Mouse (Mus musculus): ENCODE data around the gene Bcl2l12.
"Not testable (repeated sequence)": the region's sequence is repeated elsewhere in the genome, so short reads cannot be mapped to it uniquely, and the experiment has no call there.

The Bcl2l12 gene

DNA sequence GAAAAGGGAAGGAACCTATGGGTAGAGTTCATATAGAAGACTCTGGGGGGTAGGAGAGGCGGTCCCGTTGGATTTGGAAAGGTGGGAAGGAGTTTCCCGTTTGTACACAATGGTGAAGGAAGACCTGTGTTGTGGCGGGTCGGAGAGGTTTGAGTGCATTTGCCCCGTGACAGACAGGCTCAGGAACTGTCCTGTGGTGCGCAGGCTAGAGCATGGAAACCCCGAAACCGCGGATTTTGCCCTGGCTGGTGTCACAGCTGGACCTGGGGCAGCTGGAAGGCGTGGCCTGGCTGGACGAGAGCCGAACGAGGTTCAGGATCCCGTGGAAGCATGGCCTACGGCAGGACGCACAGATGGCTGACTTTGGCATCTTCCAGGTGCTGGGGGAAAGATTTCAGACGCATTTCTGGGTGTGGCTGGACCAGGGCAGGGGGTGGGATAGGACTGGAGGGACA, at the start of gene Bcl2l12:
Bcl2l12 (minus strand) TSS at position 212 of the 455 bp plus-strand sequence.
- DNase-seq: peak; percentile 76

DNA sequence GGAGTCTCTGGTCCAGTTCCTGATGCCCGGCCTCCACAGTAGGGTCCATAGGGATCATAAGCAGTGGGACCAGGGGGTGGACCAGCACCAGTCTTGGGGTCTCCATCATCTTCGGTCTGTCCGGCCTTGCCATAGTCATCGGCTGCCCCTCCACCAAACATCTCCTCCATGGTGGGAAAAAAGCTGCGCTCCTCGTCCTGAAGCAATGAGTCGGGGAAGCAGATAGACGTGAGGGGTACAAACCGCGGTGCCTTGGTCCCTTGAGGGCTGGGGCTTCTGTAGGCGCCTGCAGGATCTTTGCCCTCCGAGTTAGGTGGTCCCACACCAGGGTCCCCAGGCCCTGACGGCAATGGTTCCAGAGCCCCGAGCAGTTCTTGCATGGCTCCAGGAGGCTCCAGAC, 49.0 kb upstream of the Bcl2l12 start:
- DNase-seq: no peak

DNA sequence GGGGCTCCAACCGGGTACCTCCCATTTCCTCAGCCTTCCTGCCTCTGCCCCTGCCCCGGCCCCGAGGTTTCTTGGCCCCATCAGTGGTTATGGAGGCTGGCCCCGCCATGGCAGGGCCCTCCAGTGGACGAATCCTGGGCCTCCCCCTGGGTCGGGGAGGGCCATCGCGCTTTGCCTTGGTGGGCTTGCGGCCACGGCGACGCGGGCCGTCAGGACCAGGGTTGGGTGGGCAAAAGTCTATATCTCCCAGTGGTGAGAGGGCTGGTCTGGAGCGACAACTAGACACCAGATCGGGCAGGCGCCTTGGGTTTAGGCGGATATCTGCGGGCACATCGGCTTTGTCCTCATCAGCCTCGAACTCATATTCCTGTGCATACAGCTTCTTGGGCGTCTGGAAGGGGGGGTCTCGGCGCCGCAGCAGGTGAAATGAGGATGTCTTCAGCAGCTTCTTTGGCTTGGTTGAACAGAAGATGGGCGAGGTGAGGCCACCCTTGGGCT, 48.4 kb upstream of the Bcl2l12 start:
- no peak for DNase-seq

DNA sequence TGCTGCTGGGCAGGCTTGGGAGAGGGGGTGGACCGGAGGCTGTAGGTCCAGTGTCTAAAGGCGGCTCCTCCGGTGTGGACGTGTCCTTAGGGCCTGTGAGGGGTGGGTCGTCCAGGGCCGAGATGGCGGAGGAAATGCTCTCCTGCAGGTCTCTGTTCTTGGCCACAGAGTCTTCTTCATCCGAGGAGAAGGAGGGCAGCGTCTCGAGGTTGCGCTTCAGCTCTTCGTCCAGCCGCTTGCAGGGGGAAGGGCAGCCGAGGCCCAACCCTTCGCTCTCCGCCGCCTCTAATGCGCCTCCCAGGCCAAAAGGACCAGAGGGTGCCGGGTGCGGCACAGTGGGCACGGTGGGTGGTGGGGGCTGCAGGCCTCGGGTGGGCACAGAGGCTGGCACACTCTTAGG, 47.2 kb upstream of the Bcl2l12 start:
- no peak for DNase-seq

DNA sequence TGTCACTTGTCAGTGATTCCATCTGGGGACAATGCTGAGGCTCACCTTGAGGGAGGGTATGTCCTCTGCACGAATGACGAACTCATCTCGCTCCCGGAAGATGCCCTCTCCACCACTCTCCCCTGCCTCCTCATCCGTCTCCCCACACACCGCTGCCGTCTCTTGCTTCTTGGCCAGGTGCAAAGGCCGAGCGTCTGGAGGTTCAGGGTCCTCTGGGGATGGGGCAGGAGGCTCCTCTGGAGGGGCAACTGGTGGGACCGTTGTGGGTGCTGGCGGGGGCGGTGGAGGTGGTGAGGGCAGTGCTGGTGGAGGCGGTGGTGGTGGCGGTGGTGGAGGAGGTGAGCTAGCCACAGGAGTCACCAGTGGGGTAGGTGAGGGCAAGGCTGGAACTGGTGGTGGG, 44.8 kb upstream of the Bcl2l12 start:
- DNase-seq: no peak

DNA sequence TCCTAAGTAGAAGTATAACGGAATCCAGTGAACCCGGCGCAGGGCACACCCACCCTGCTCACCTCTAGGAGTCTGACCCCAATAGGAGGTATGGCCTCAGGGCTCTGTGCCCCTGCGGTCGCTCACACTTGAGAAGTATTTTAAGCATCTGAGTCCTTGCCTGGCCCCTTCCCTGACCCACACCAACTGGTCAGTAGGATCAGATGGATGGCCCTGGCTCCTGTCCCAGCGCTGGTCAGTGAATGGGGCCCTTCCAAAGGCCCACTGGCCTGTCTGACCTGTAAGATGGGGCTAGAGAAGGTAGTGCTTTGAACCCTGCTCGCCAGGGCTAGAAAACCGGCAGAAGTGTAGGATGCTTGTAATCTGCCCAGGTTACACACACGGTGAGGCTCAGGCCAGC, 42.3 kb upstream of the Bcl2l12 start:
- no peak for DNase-seq

DNA sequence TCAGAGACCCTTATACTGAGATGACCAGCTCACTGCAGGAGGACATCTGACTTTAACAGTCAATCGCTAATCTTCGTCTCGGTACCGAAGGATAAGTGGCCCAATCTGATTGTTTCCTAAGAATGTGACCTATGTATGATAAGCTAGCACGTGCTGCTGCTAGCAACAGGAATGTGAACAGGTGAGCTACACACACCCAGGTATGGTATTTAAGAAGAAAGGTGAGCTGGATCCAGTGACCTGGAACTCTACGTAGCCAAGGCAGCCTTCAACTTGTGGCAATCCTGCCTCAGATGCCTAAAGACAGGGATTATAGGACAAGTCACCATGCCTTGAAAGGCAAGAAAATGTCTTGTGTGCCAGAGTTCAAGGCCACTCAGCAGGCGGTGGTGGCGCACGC, 39.9 kb upstream of the Bcl2l12 start:
- DNase-seq: no peak

DNA sequence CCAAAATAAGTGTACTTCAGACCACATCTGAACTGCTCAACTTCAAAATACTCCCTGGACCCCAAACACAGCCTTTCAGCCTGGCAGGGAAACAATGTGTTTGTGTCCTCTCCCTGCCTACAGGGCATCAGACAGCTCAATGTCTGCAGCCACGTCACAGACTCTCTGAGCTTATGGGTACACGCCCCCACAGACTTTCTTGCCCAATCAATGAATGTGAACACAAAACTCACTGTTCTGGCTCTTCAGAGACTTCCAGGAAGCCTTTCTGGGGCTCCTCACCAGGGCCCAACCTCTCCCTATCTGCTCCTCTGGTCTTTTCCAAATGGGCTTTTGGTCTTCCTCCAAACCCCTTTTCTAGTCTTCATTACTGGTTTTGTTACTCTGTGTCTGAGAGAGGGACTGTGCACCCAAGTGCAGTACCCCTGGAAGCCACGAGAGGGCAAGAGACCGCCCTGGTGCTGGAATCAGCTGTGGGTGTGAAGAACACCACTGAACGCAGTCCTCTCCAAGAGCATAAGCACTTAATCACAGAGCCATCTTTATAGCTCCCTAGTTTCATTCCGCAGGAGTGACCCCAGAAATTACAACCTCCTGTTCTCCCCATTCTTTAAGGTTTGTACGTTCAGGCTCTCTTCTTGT, 39.3 kb upstream of the Bcl2l12 start:
- peak; percentile 74 for DNase-seq

DNA sequence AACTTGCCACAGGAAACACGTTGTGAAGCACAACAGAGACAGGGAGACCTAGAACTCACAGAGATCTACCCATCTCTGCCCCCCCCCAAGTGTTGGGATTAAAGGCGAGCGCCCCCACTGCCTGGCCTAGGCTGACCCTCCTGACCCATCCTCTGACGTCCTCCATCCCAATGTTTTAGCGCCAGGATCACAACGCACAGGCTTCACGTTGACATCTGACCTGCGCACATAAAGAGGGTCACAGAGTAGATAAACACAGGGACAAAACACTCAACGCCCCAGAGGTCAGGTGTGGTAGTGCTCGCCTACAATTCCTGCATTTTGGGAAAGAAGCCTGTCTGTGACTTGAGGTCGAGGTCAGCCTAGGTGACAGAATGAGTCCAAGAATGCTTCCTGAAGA, 38.2 kb upstream of the Bcl2l12 start:
- DNase-seq: no peak

DNA sequence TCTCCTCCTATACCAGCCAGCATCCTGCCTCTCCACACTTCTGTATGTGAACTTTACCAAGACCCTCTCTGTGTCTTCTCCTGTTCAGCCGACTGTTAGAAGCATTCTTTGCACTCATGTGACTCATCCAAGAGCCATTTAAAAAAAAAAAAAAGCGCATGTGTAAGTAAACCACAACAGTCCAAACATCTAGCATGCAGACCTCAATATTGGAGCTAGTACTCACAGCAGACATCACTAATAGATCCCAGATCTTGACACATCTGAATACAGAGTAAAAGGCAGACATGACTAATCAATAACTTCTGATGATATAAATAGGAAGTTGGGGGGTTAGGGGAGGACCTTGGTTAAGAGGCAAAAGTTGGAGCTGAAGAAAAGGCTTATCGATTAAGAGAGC, 37.1 kb upstream of the Bcl2l12 start:
- DNase-seq: no peak

DNA sequence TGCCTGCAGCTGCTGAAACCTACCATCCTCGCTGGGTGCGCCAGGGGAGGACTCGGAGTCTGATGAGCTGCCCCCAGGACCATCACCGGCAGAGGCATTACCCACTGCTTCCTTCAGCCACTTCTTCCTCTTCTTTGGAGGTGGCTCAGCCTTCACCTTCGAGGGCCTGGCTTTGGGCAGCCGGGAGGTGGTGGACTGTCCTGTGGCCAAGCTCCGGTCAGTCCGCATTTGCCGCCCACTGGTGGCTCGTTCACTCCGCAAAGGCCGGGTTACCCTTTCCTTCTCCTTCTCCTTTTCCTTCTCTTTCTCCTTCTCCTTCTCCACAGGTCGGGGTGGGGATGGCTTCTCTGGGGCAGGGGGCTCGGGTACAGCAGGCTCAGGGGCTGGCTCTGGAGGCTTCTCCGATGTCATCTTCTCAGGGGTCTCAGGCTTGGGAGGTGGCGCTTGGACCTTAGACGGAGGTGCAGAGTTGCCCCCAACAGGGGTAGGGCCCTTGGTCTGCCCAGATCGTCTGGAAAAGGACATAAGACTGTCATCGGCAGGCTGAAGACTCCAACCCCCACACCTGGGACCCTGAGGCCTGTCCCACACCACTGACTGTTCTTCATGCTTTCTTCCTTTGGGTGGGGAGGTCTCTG, 35.3 kb upstream of the Bcl2l12 start:
- no peak for DNase-seq

DNA sequence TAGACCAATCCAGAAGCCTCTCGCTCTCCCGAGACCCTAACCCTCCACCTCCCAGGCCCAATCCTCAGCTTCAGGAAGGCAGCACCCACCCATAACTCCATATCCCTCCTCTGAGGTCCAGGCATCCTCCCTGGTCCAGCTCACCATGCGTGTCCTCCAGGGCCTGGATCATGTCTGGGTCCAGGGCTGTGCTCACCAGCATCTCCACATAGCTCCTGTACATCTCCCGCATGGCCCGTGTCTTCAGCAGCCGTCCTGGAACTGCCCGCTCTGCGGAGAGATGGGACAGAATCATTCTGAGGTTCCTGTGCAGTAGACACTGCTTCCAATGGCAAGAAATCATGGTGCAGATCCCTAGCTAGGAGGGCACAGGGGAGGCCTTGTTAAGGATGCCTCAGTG, 32.3 kb upstream of the Bcl2l12 start:
- no peak for DNase-seq

DNA sequence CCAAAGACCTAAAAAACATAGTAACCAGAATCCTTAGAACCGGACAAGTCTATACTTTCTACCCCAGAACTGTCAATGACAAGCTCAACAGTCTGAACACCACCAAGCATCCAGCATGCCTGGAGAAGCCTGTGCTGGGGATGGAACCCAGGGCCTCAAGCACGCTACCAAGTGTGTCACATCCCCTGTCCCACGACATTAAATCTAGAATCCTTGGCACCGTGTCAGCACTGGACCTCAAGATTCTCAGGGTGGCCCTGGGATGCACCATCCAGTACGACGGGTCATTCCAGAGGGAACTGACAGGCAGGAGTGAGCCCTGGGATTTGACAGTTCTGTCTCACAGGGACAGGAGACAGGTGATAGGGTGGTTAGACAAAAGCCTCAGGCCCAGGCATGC, 31.5 kb upstream of the Bcl2l12 start:
- DNase-seq: no peak

DNA sequence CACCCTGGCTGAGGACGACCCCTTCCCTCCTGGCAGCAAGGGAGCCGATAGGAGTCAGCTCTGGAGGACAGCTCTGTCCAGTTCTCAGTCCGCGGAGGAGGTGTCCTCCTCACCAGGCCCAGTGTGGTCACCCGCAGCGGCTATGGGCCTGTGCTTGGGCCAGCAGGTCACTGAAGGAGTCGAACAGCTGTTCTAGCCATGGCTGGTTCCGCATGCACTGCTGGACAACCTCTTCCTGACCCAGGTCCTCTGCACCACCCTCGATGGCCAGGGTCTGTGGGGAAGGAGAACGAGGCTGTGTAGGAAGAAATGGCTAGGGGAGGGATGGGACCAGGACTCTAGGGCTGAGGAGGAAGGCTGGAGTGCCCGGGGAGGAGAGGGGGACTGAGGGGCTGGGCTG, 29.8 kb upstream of the Bcl2l12 start:
- no peak for DNase-seq

DNA sequence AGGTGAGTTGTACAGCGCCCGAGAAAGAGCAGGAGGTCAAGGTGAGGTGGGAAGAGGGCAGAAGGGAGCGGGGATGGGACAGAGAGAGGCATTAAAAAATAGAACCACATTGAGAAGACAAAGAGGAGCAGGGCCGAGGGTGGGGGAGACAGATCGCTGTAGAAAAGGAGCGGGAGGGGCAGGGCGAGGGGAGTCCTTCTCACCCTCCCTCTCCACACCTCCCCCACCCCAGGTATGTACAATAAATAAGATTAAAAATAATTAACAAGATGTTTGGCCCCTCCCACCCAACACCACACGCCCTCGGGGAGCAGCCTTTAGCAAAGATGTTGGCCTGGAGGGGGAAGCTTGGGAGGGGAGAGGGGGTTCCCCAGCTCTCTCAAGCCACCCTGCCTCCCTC, 29.2 kb upstream of the Bcl2l12 start:
- DNase-seq: no peak

DNA sequence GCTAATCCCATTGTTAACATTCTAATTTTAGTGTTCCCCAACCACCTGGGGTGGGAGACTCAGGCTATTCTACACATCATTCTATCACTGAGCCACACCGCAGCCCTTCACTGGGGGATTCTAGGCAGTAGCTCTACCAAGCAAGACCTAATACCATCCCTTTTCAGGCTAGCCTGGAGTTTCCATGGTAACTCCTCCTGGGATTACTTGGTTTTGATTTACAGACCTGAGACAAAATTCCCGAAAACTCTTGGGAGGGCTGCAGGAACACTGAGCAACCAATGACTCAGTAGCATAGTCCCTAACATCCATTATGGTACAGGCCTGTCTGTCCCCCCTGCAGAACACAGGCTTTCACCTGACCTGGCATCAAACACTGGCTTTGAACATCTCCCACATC, 27.7 kb upstream of the Bcl2l12 start:
- DNase-seq: no peak

DNA sequence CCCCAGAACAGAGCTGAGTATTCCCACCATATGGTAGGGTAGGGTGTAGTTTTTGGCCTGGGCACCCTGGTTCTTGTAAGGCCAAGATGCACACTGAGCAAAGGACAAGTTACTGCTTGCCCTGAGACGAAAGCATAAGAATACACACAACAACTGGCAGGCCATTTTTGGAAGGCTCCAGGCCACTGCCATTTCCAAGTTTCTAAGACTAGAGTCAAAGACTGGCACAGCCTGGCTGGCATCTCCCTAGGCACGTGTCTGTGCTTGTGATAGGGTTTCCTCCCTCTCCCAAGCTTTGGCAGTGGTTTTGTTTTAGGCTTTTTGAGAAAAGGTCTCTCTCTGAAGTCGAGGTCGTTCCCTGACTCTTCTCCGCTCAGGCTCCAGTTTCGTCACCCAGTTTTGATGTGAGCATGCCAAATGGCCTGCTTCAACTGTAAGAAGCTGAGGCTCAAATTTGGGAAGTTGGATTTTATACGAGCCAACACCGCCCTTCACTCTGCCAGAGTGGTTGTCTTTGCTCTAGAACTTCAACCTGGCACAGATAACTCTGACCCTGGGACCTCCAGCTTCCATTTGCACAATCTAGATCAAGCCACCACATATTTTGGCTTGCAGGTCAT, 27.2 kb upstream of the Bcl2l12 start:
- DNase-seq: no peak

DNA sequence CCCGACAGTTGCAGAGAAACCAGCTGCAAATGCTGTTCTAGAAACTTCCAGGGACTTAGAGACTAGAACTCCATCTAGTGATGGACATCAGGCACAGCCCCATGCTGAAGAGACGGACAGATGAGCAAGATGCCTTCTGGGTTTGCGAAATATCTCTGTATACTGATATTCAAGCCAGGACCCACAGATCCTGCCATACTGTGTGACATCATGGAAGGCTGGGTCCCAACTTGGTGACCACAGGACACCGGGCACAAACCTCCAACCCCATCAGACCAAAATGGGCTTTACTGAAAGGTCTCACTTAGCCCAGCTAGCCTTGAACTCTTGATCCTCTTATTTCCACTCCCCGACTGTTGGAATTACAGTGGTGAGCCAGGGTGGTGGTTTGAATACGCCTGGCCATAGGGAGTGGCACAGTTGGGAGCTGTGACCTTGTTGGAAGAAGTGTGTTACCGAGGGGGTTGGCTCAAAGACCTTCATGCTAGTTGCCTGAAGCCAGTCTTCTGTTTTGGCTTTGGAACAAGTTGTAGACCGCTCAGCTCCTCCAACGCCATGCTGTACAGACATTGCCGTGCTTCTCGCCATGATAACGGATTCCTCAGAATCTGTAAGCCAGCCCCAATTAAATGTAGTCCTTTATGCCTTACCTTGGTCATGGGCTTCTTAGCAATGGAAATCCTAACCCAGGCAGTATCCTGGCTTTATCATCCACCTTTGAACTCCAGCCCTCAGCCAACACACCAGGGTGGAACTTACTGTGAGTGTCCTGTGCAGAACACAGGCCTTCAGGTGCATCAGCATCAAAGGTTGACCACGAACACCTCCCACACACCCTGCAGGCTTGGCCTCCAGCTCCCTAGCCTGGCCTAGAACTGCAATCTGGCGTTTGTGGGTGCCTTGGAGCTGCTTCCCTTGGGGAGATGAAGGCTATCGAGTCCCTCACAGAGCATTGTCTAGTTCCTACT, 26.1 kb upstream of the Bcl2l12 start:
- no peak for DNase-seq

DNA sequence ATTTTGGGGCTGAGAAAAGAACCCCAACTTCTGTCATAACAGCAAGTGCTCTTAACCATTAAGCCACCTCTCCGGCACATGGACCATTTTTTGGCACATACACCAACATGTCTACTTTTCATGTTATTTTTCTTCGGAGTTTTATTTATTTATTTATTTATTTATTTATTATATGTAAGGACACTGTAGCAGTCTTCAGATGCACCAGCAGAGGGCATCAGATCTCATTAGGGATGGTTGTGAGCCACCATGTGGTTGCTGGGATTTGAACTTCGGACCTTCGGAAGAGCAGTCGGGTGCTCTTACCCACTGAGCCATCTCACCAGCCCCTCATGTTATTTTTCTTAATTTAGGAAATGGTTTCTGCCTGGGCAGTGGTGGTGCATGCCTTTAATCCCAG, 25.2 kb upstream of the Bcl2l12 start:
- DNase-seq: not testable (repeated sequence)

DNA sequence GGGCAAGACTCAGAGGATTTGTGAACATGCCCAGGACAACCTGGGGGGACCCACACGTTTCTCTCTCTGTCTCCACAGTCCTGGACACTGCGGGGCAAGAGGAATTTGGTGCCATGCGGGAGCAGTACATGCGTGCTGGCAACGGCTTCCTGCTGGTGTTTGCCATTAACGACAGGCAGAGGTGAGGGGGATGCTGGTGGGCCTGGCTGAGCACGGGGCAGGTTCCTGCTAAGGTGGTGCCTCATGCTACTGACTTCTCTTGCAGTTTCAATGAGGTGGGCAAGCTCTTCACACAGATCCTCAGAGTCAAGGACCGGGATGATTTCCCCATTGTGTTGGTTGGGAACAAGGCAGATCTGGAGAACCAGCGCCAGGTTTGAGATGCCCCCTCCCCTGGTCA, 21.7 kb upstream of the Bcl2l12 start:
- no peak for DNase-seq

DNA sequence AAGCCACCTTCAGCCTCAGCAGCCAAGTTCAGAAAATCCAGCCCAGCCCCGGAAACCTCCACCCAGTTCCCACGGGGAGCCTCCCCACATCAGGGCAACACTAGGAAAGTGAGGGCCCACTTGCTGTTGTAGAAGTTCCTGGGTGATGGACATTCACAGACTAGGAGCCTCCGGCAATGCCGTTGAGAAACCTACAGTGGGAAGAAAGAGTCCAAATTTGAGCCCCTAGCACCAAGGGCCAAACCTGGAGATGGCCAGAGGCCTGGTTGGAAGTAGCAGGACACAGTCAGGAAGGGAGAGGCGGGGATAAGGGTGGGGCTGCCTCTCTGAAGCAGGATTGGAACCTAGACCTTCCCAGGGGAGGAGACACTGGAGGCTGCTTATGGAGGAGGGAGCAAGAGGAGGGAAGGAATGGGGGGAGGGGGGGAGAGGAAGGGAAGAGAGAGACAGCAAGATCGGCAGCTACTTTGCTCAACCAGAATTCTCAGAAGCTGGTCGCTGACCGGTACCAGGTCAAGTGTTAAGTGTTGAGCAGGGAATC, 20.6 kb upstream of the Bcl2l12 start:
- peak; percentile 76 for DNase-seq

DNA sequence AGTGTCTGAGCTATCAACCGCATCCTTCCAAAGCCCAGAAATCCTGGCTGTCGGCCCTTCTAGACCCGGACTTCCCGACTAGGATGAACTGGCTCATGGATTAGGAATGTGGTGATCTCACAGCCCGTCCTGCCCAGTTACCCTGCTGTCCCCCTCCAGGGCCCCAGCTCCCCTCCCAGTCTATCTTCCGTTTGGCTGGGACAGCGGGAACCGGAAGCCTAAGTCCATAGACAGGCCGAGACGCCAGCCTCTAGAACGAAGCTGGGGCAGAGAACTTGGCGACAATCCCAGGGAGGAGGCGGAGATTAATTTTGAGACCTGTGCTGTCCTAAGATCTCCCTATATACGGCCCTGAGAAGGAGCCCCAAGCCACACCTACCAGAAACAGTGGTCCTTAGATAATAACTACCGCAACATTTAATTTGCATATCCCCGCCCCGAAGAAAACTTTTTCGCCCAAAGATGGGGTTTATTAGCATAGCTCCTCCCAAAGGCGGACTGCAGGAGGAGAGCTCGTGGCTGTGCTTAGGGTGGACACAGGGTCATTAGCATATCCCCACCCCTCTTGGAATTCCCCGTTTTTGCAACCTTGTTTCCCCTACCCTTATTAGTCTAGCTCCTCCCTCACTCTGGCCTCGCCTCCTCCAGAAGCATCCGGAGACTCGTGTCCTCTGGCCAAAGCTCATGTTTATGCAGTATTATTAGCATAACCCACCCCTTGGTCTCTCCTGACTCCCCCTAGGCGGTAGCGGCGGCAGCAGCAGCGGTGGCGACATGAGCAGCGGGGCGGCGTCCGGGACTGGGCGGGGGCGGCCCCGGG, 18.9 kb upstream of the Bcl2l12 start, which contains the start of gene Rras:
Rras (plus strand) TSS at position 720 of the 820 bp plus-strand sequence.
- DNase-seq: peak; percentile 89

Data from kidney, adult 18-20 months (tissue).